Mouse (Mus musculus) Patski (cell line): ENCODE measurements around the gene Clca3b. TPM values are rescaled to one million over a fixed set of nuclear protein-coding genes. Genes with fewer than 3 reads are reported as not detected.
"Not testable (repeated sequence)": the region's sequence is repeated elsewhere in the genome, so short reads cannot be mapped to it uniquely, and the experiment has no call there.

Experiments
- ATAC-seq: fragments of 100-300 bp; one replicate; pipeline ENCODE4 v1.8.0; 2021
- CTCF ChIA-PET: fragments of 350-600 bp; sonication (Branson Sonifier 250); formaldehyde crosslinking; loops from one replicate; lab custom pipeline; 2022; ENCODE audit warnings: inconsistent platforms; lab: Charles Lee
- POLR2A ChIA-PET: fragments of 350-600 bp; sonication (Branson Sonifier 250); formaldehyde crosslinking; loops from one replicate; lab custom pipeline; 2022; ENCODE audit warnings: antibody characterized with exemption, inconsistent platforms; lab: Charles Lee
- DNase-seq: peaks from one replicate; pipeline ENCODE4 v3.0.0-alpha.2; 2011; ENCODE audit warnings: low read depth, low spot score
- H3K27me3 ChIP-seq: fragments of 371-371 bp; one replicate; pipeline ENCODE4 v1.5.1; 2021
- CTCF ChIP-seq: fragments of 100-300 bp; IDR thresholded peaks from one replicate; pipeline ENCODE4 v1.5.1; 2021
- in situ Hi-C: fragments of 300-500 bp; cut with MboI; formaldehyde crosslinking; loops from 3 replicates; pipeline ENCODE4 v1.11.1; 2018; ENCODE audit warnings: low pct_unique_long_range_greater_than_20kb, mixed read lengths
- polyA plus RNA-seq: library from polyadenylated mRNA; unstranded; gene quantifications from one replicate; pipeline ENCODE4 v1.2.3, GENCODE M21; 2021

Gene Clca3b
- polyA plus RNA-seq, 1 experiment from 2014 or later = 1.2 TPM

- ATAC-seq (no peak), DNase-seq (no peak)
- POLR2A ChIA-PET = no interaction called here
- in situ Hi-C loops = no loop called here
- CTCF ChIA-PET = interaction anchor here (1.1 kb wide), 1 partner anchor 15 kb away, joined by 3 read pairs; no protein-coding TSS in a partner anchor
- H3K27me3 ChIP-seq = no peaks in the 10 kb centered on the region
- TF ChIP-seq CTCF = peak; percentile 25
Measured at GRCm38 (mm10) chr3:144811821-144812220, 37.3 kb downstream of the Clca3b start.

GRCm38 (mm10) chr3:144808153-144808925 lies 40.8 kb downstream of the Clca3b start:
- DNase-seq, H3K27me3 ChIP-seq, ATAC-seq, in situ Hi-C loops, CTCF ChIA-PET: not testable (repeated sequence)
- POLR2A ChIA-PET = interaction anchor here (0.6 kb wide), 1 partner anchor 766 kb away, joined by 6 read pairs; no protein-coding TSS in a partner anchor

- POLR2A ChIA-PET, H3K27me3 ChIP-seq, DNase-seq, ATAC-seq, CTCF ChIA-PET, in situ Hi-C loops: not testable (repeated sequence)
Measured at GRCm38 (mm10) chr3:144806626-144807025, 42.5 kb downstream of the Clca3b start.

GRCm38 (mm10) chr3:144801861-144802260 lies 47.3 kb downstream of the Clca3b start:
- peak; percentile 71 for ATAC-seq
- ChIA-PET POLR2A (interaction anchor here (0.6 kb wide), 1 partner anchor 327 kb away, joined by 4 read pairs; no protein-coding TSS in a partner anchor), CTCF (interaction anchor here (1.0 to 2.9 kb wide), 10 partner anchors 11 to 335 kb away, joined by 3 to 12 read pairs (median 4); no protein-coding TSS in a partner anchor)
- peak; percentile 25 for DNase-seq
- in situ Hi-C loops = no loop called here
- no peaks in the 10 kb centered on the region for H3K27me3 ChIP-seq
- peak; percentile 84 for TF ChIP-seq CTCF

GRCm38 (mm10) chr3:144785181-144786148 lies 63.7 kb downstream of the Clca3b start:
- H3K27me3 ChIP-seq = peaks cover 6% of the 10 kb centered on the region
- ChIA-PET POLR2A (no interaction called here), CTCF (interaction anchor here (1.1 kb wide), 2 partner anchors 64 to 348 kb away, joined by 3 to 5 read pairs; partner anchors contain the start of gene Sh3glb1)
- ATAC-seq = no peak
- in situ Hi-C loops = no loop called here
- no peak for TF ChIP-seq CTCF
- DNase-seq = no peak

Other genes starting within 250 kb of the Clca3b start
- 161 TPM for gene Sh3glb1, start 129.0 kb downstream of the Clca3b start, polyA plus RNA-seq
- gene Clca3a1, start 88.4 kb downstream of the Clca3b start, polyA plus RNA-seq = 0.08 TPM
- 0.30 TPM for gene Clca3a2, start 29.9 kb downstream of the Clca3b start, polyA plus RNA-seq
- 0.13 TPM for gene Clca4b, start 83.2 kb upstream of the Clca3b start, polyA plus RNA-seq
- 0.14 TPM for gene Clca4a, start 125.7 kb upstream of the Clca3b start, polyA plus RNA-seq
- not detected for gene Clca1, start 183.4 kb upstream of the Clca3b start, polyA plus RNA-seq